Mouse (Mus musculus): ENCODE measurements at regions not wholly inside any gene's neighbourhood (a gene's known extent, or its start where the extent isn't known, plus 50 kb on each side); places are given as distances from the start of the nearest gene placed in this dataset.

GRCm38 (mm10) chr19:15487576-15487975 is 459.6 kb downstream of the Psat1 start:
- H3K9me3 ChIP-seq (replicated peaks; ENCODE audit: low read length): no peaks in the 10 kb centered on the region
- WGBS: 80% methylated on average over 5 of the region's 5 CpGs
- no peak overlapping the region for H3K4me3 ChIP-seq (replicated peaks; ENCODE audit: low read depth, low read length)
- no peak overlapping the region for H3K9ac ChIP-seq (ENCODE audit: low read depth, low read length)
- no peak for ATAC-seq (replicated peaks; ENCODE audit: low FRiP score, low read depth)
- no peak overlapping the region for H3K27ac ChIP-seq
- H3K4me2 ChIP-seq (ENCODE audit: low read length): no peak overlapping the region
- no peak for TF ChIP-seq CTCF (IDR thresholded peaks at IDR 0.05; ENCODE audit: low read depth)
- H3K36me3 ChIP-seq (ENCODE audit: insufficient read depth, low read length): no peaks in the 10 kb centered on the region
- H3K4me1 ChIP-seq (replicated peaks; ENCODE audit: insufficient read depth, low read length): no peaks in the 10 kb centered on the region
- DNase-seq (ENCODE audit: low spot score): no peak
- no peaks in the 10 kb centered on the region for H3K27me3 ChIP-seq (ENCODE audit: insufficient read depth, low read length)

- H3K9ac ChIP-seq (ENCODE audit: low read depth, low read length): no peak overlapping the region
- H3K4me3 ChIP-seq (replicated peaks; ENCODE audit: low read depth, low read length): no peak overlapping the region
- H3K27me3 ChIP-seq (ENCODE audit: insufficient read depth, low read length): no peaks in the 10 kb centered on the region
- TF ChIP-seq CTCF (IDR thresholded peaks at IDR 0.05; ENCODE audit: low read depth): no peak
- H3K27ac ChIP-seq: no peak overlapping the region
- 35% methylated on average over 8 of the region's 8 CpGs for WGBS
- DNase-seq (ENCODE audit: low spot score): no peak
- H3K4me1 ChIP-seq (replicated peaks; ENCODE audit: insufficient read depth, low read length): no peaks in the 10 kb centered on the region
- no peak overlapping the region for H3K4me2 ChIP-seq (ENCODE audit: low read length)
- no peaks in the 10 kb centered on the region for H3K9me3 ChIP-seq (replicated peaks; ENCODE audit: low read length)
- no peak for ATAC-seq (replicated peaks; ENCODE audit: low FRiP score, low read depth)
- no peaks in the 10 kb centered on the region for H3K36me3 ChIP-seq (ENCODE audit: insufficient read depth, low read length)
Measured at GRCm38 (mm10) chr19:15481605-15482004, 465.5 kb downstream of the Psat1 start.

DNA sequence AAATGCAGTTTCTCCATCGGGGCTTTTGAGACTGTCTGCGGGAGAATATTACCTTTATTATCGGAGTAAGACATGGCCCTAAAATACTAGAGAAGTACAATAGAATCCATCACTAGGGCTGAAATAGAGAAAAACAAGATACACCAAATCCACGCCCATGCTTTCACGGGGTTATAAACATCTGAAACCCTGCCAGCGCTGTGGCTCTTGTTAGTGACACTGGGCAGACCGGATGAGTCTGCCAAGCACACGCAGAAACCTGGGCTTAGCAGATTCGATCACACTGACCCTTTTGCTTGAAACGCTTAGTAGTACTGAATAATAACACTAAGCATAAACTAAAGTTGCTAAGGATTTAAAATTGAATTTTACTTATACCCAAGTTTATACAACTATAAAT is 477.6 kb downstream of the Psat1 start:
- no peaks in the 10 kb centered on the region for H3K4me1 ChIP-seq (replicated peaks; ENCODE audit: insufficient read depth, low read length)
- H3K9me3 ChIP-seq (replicated peaks; ENCODE audit: low read length): no peaks in the 10 kb centered on the region
- H3K27ac ChIP-seq: no peak overlapping the region
- no peaks in the 10 kb centered on the region for H3K36me3 ChIP-seq (ENCODE audit: insufficient read depth, low read length)
- H3K4me3 ChIP-seq (replicated peaks; ENCODE audit: low read depth, low read length): no peak overlapping the region
- no peak for ATAC-seq (replicated peaks; ENCODE audit: low FRiP score, low read depth)
- H3K4me2 ChIP-seq (ENCODE audit: low read length): no peak overlapping the region
- no peak for TF ChIP-seq CTCF (IDR thresholded peaks at IDR 0.05; ENCODE audit: low read depth)
- H3K27me3 ChIP-seq (ENCODE audit: insufficient read depth, low read length): no peaks in the 10 kb centered on the region
- 81% methylated on average over 10 of the region's 10 CpGs for WGBS
- no peak for DNase-seq (ENCODE audit: low spot score)
- H3K9ac ChIP-seq (ENCODE audit: low read depth, low read length): no peak overlapping the region

GRCm38 (mm10) chr19:15466713-15467112 is 480.4 kb downstream of the Psat1 start:
- no peaks in the 10 kb centered on the region for H3K36me3 ChIP-seq (ENCODE audit: insufficient read depth, low read length)
- no peak overlapping the region for H3K9ac ChIP-seq (ENCODE audit: low read depth, low read length)
- no peak overlapping the region for H3K4me3 ChIP-seq (replicated peaks; ENCODE audit: low read depth, low read length)
- no peaks in the 10 kb centered on the region for H3K27me3 ChIP-seq (ENCODE audit: insufficient read depth, low read length)
- ATAC-seq (replicated peaks; ENCODE audit: low FRiP score, low read depth) (no peak), DNase-seq (ENCODE audit: low spot score) (no peak)
- no peaks in the 10 kb centered on the region for H3K9me3 ChIP-seq (replicated peaks; ENCODE audit: low read length)
- no peaks in the 10 kb centered on the region for H3K4me1 ChIP-seq (replicated peaks; ENCODE audit: insufficient read depth, low read length)
- TF ChIP-seq CTCF (IDR thresholded peaks at IDR 0.05; ENCODE audit: low read depth): no peak
- H3K4me2 ChIP-seq (ENCODE audit: low read length): no peak overlapping the region
- no peak overlapping the region for H3K27ac ChIP-seq
- 77% methylated on average over 8 of the region's 8 CpGs for WGBS

- H3K27me3 ChIP-seq (ENCODE audit: insufficient read depth, low read length): no peaks in the 10 kb centered on the region
- ATAC-seq (replicated peaks; ENCODE audit: low FRiP score, low read depth) (no peak), DNase-seq (ENCODE audit: low spot score) (peak; percentile 9)
- no peaks in the 10 kb centered on the region for H3K36me3 ChIP-seq (ENCODE audit: insufficient read depth, low read length)
- H3K4me2 ChIP-seq (ENCODE audit: low read length): no peak overlapping the region
- no peaks in the 10 kb centered on the region for H3K4me1 ChIP-seq (replicated peaks; ENCODE audit: insufficient read depth, low read length)
- no peak overlapping the region for H3K27ac ChIP-seq
- WGBS: 38% methylated on average over 9 of the region's 9 CpGs
- H3K4me3 ChIP-seq (replicated peaks; ENCODE audit: low read depth, low read length): no peak overlapping the region
- TF ChIP-seq CTCF (IDR thresholded peaks at IDR 0.05; ENCODE audit: low read depth): no peak
- H3K9ac ChIP-seq (ENCODE audit: low read depth, low read length): no peak overlapping the region
- H3K9me3 ChIP-seq (replicated peaks; ENCODE audit: low read length): no peaks in the 10 kb centered on the region
Measured at GRCm38 (mm10) chr19:15465063-15465760, 481.9 kb downstream of the Psat1 start.

DNA sequence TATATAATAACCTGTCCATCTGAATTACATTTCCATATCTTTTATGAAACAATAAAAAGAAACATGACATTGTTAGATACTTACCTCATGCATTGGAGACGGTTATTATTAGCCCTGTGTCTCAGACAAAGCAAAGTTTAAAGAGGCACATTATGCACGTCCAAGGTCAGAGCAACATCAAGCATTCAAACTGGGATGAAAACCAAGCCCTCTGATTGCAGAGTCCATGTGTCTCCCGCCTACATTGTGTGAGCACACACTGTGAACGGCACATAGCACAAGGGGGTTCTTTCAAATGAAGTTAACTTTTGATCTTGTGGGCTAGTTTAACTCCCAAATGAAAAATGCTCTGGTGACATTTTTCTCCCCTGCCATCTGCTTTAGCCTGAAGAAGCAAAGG is 489.3 kb downstream of the Psat1 start:
- Histone ChIP-seq H3K9me3 (replicated peaks; ENCODE audit: low read length) (no peaks in the 10 kb centered on the region), H3K4me3 (replicated peaks; ENCODE audit: low read depth, low read length) (no peak overlapping the region), H3K27ac (no peak overlapping the region), H3K4me1 (replicated peaks; ENCODE audit: insufficient read depth, low read length) (no peaks in the 10 kb centered on the region), H3K36me3 (ENCODE audit: insufficient read depth, low read length) (no peaks in the 10 kb centered on the region), H3K9ac (ENCODE audit: low read depth, low read length) (no peak overlapping the region), H3K27me3 (ENCODE audit: insufficient read depth, low read length) (no peaks in the 10 kb centered on the region), H3K4me2 (ENCODE audit: low read length) (no peak overlapping the region)
- ATAC-seq (replicated peaks; ENCODE audit: low FRiP score, low read depth): no peak
- TF ChIP-seq CTCF (IDR thresholded peaks at IDR 0.05; ENCODE audit: low read depth): no peak
- peak; percentile 11 for DNase-seq (ENCODE audit: low spot score)
- WGBS: 50% methylated on average over 4 of the region's 4 CpGs

Data from kidney, postnatal 0 days (tissue).